Mouse (Mus musculus) heart, embryonic 13.5 days (tissue): Measurements from ENCODE around the gene Gria2. TPM values are rescaled to one million over a fixed set of nuclear protein-coding genes. Genes with fewer than 3 reads are reported as not detected.

Experiments used
- ATAC-seq: fragments of 200-750 bp; cut with Nextera tagmentation; 2 replicates; pipeline ENCODE4 v1.8.0; 2017; ENCODE audit warnings: moderate TSS enrichment; ENCODE audit not compliant: insufficient number of reproducible peaks, low FRiP score, low TSS enrichment; ENCODE audit errors: extremely low read depth
- H3K27ac ChIP-seq: fragments of 300-500 bp; sonication (generic); replicated peaks from 2 replicates; pipeline ENCODE4 v1.5.1; 2015; ENCODE audit warnings: moderate library complexity, mild to moderate bottlenecking, inconsistent platforms
- H3K27me3 ChIP-seq: fragments of 300-500 bp; sonication (generic); replicated peaks from 2 replicates; pipeline ENCODE4 v1.6.1; 2015; ENCODE audit warnings: mild to moderate bottlenecking, inconsistent platforms
- H3K36me3 ChIP-seq: fragments of 300-500 bp; sonication (generic); 2 replicates; pipeline ENCODE4 v1.6.1; 2015; ENCODE audit warnings: mild to moderate bottlenecking, inconsistent platforms
- H3K4me1 ChIP-seq: fragments of 300-500 bp; sonication (generic); 2 replicates; pipeline ENCODE4 v1.6.1; 2015; ENCODE audit warnings: inconsistent platforms
- H3K4me2 ChIP-seq: fragments of 300-500 bp; sonication (generic); 2 replicates; pipeline ENCODE4 v1.6.1; 2015; ENCODE audit warnings: inconsistent platforms, mild to moderate bottlenecking, moderate library complexity
- H3K4me3 ChIP-seq: fragments of 300-500 bp; sonication (generic); 2 replicates; pipeline ENCODE4 v1.5.1; 2015; ENCODE audit warnings: moderate library complexity, mild to moderate bottlenecking, inconsistent platforms
- H3K9ac ChIP-seq: fragments of 300-500 bp; sonication (generic); 2 replicates; pipeline ENCODE4 v1.6.1; 2015; ENCODE audit warnings: inconsistent platforms, mild to moderate bottlenecking, moderate library complexity
- H3K9me3 ChIP-seq: fragments of 300-500 bp; sonication (generic); 2 replicates; pipeline ENCODE4 v1.6.1; 2016; ENCODE audit warnings: inconsistent platforms
- WGBS: fragments of 180-500 bp; shearing (Covaris S2); methylation state at CpG from one replicate; pipeline ENCODE4 v1.1.7; 2015; ENCODE audit warnings: mixed read lengths; 5-methylcytosine and 5-hydroxymethylcytosine counted together
- polyA plus RNA-seq: library from polyadenylated mRNA; unstranded; fragments of >200 nt; fragmentation: Nextera tagmentation; extraction: Ambion mirVana; gene quantifications from 2 replicates; pipeline ENCODE4 v1.2.1, GENCODE M21; 2015

Gene Gria2
- polyA plus RNA-seq, 1 experiment from 2014 or later, result 0.59 TPM

DNA sequence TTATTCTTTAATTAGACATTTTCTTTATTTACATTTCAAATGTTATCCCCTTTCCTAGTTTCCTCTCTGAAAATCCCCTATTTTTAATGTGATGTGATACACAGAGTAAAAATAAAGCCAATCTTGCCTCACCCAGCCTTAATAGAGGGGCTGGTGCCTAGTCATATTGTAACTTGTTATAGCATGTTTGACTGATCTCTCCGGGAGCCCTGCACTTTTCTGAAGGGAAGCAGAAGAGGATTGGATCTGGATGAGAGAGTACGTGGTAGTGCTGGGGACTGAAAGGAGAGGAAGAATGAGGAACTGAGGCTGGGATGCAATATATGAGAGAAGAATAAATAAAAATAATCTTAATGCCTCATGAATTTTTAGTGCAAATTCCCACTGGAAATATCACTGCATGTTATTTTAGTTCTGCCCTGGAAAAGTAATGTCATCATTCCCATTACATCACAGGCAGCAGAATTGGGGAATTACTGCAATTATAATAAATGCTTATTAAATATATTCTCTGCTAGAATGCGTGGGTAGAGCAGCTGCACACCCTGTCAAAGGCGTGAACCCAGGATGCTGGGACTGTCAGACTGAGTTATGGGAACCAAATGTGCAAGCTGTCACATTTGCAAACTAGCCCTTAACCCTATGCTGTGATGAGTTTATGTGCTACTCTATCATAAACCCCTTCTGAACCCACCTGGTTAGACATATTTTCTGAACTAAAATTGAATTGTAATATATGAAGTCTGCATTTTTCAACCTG is 28.4 kb downstream of the Gria2 start:
- 69% methylated on average over 4 of the region's 4 CpGs for WGBS
- H3K36me3 ChIP-seq, result no peaks in the 10 kb centered on the region
- no peak overlapping the region for H3K27ac ChIP-seq
- H3K4me1 ChIP-seq, result no peaks in the 10 kb centered on the region
- no peaks in the 10 kb centered on the region for H3K27me3 ChIP-seq
- H3K4me3 ChIP-seq, result no peak overlapping the region
- H3K9ac ChIP-seq, result no peak overlapping the region
- no peaks in the 10 kb centered on the region for H3K9me3 ChIP-seq
- H3K4me2 ChIP-seq, result no peak overlapping the region
- no peak for ATAC-seq

DNA sequence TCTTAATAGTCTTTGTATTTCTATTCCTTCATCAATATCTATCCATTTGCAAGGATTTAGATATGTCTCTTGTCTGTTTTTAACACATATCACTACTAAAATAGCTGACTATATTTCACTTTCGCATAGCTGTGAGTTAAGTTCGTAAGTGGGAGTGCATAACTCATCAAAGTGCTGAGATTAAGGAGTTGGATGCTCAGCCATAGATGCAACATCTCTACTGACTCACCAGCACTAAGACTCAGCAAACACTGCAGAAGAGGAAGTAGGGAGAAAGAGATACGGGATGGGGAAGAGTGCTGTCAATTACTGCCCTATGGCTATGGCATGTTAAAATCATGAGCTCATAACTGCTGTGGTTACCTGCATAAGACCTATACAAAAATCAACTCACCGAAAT is 29.4 kb downstream of the Gria2 start:
- WGBS, result 62% methylated on average over 4 of the region's 4 CpGs
- no peaks in the 10 kb centered on the region for H3K27me3 ChIP-seq

DNA sequence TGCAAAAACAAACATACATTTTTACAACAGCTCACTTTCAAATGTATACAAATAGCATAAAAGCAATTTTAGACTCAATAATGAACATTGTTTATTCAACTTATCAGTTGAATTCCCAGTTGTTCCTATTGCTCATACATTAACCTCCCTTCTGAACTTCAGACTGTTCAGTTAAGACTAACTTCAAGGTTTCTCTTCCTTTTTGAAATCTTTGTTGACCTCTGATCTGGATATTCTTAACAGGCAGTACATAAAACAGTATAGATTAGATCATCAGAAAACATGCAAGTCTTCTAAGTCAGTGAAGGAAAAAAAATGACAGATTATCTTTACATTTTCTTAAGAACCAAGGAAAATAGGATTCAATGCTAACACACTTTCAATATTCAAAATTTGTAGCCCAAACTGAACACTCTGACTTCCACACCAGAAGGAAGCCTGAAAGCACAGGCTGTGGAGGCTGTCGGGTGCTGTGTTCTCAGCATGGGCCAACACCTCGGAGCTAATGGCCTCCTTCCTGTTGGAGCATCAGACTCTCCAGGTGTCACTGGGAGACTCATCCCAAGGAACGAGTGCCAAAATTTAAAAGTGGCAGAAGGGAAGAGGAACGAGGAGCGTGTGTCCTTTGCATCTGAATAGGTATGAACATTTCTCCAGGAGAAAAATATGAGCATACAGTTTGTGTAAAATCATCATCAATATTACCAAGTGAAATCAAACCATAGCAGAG is 33.0 kb downstream of the Gria2 start:
- Histone ChIP-seq H3K4me1 (no peaks in the 10 kb centered on the region), H3K9me3 (no peaks in the 10 kb centered on the region), H3K9ac (no peak overlapping the region), H3K4me3 (no peak overlapping the region), H3K27me3 (no peaks in the 10 kb centered on the region), H3K36me3 (no peaks in the 10 kb centered on the region), H3K27ac (no peak overlapping the region), H3K4me2 (no peak overlapping the region)
- ATAC-seq, result no peak
- 63% methylated on average over 5 of the region's 5 CpGs for WGBS

More for the DNA sequence above, 29.4 kb downstream of the Gria2 start:
- H3K4me3 ChIP-seq, result no peak overlapping the region
- H3K36me3 ChIP-seq, result no peaks in the 10 kb centered on the region
- no peak overlapping the region for H3K27ac ChIP-seq
- no peak overlapping the region for H3K9ac ChIP-seq
- H3K4me2 ChIP-seq, result no peak overlapping the region
- no peak for ATAC-seq
- no peaks in the 10 kb centered on the region for H3K4me1 ChIP-seq
- H3K9me3 ChIP-seq, result no peaks in the 10 kb centered on the region

DNA sequence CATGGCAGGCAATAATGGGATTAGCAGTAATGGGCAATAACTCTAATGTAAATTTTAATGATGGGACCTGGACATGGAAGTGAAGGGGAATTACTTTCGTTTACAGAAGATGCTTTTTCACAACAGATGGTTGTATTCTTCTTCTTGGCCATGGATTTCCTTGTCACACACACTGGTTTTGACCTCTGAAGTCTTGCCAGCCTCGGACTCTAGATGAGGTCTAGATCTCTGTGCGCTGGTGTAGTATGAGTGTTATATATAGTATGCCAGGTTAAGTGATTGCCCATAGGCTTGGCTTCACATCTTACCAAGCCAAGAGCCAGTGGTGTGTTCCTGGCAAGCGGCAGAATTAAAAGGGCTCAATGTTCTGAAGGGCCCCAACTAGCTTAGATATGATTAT is 43.7 kb downstream of the Gria2 start:
- Histone ChIP-seq H3K9me3 (no peaks in the 10 kb centered on the region), H3K36me3 (no peaks in the 10 kb centered on the region), H3K9ac (no peak overlapping the region), H3K4me1 (0 out of 2 replicates have a peak, but pooled peaks cover 2% of the 10 kb centered on the region), H3K4me2 (no peak overlapping the region), H3K4me3 (no peak overlapping the region), H3K27ac (no peak overlapping the region), H3K27me3 (no peaks in the 10 kb centered on the region)
- ATAC-seq, result no peak
- 76% methylated on average over 4 of the region's 4 CpGs for WGBS

DNA sequence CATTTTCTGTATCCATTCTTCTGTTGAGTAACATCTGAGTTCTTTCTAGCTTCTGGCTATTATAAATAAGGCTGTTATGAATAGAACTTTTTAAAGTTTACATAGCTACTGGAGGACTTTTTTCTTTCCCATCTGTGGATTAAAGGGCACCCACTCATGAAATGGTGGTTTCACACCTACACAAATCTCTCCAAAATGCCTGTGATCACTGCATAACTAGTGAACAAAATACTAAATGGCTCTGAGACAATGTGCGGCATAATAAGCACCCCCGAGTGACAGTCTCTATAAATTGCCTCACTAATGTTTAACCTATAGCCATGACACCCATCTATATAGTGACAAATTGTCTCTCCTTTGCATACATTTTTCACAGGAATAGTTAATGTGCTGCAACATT is 44.3 kb downstream of the Gria2 start:
- no peak overlapping the region for H3K4me2 ChIP-seq
- no peak overlapping the region for H3K27ac ChIP-seq
- no peak for ATAC-seq
- H3K4me3 ChIP-seq, result no peak overlapping the region
- 80% methylated on average over 2 of the region's 2 CpGs for WGBS
- no peak overlapping the region for H3K9ac ChIP-seq
- no peaks in the 10 kb centered on the region for H3K9me3 ChIP-seq
- H3K36me3 ChIP-seq, result no peaks in the 10 kb centered on the region
- H3K4me1 ChIP-seq, result no peaks in the 10 kb centered on the region
- no peaks in the 10 kb centered on the region for H3K27me3 ChIP-seq

DNA sequence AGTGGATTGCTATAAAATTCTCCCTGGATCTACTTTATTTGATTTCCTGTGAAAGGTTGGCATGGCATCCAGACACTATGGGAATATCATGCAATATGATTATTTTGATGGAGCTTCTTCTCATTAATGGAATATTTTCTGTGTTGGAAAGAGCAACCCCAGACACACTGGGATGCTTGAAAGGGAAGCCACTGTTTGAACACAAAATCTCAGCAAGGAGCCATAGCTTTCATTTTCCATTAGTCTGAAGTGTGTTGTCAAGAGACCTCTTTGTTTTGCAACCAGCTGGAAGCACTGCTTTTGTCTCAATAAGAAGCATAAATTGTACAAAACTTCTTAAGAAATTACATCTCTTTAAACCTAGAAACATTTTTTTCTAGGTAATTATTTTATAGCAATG is 51.8 kb downstream of the Gria2 start:
- no peaks in the 10 kb centered on the region for H3K4me1 ChIP-seq
- no peak for ATAC-seq
- H3K4me2 ChIP-seq, result no peak overlapping the region
- H3K9ac ChIP-seq, result no peak overlapping the region
- H3K4me3 ChIP-seq, result no peak overlapping the region
- no peaks in the 10 kb centered on the region for H3K27me3 ChIP-seq
- no peaks in the 10 kb centered on the region for H3K9me3 ChIP-seq
- H3K36me3 ChIP-seq, result no peaks in the 10 kb centered on the region
- no peak overlapping the region for H3K27ac ChIP-seq

DNA sequence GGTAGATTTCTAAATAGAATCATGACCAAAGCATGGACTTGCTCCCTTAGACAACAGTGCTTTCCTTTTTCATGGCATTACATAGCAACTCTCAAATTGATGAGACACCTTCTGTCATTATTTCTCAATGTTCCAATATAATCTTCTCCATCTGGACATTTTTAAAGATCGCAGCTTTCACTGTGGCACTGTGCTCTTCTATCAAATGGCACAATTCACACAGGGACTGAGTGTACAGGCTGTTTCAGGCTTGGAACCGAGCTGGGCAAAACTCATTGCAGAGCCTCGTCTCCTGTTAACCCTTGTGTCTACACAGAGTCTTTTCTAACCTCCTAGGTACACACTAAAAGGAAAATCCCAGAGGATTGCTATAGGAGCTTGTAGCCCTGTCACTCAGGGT is 77.4 kb downstream of the Gria2 start:
- WGBS, result 65% methylated on average over 3 of the region's 3 CpGs
- no peak for ATAC-seq
- no peak overlapping the region for H3K4me3 ChIP-seq
- no peak overlapping the region for H3K4me2 ChIP-seq
- H3K27me3 ChIP-seq, result no peaks in the 10 kb centered on the region
- H3K4me1 ChIP-seq, result no peaks in the 10 kb centered on the region
- H3K9ac ChIP-seq, result no peak overlapping the region
- H3K27ac ChIP-seq, result no peak overlapping the region
- H3K9me3 ChIP-seq, result no peaks in the 10 kb centered on the region
- H3K36me3 ChIP-seq, result no peaks in the 10 kb centered on the region

DNA sequence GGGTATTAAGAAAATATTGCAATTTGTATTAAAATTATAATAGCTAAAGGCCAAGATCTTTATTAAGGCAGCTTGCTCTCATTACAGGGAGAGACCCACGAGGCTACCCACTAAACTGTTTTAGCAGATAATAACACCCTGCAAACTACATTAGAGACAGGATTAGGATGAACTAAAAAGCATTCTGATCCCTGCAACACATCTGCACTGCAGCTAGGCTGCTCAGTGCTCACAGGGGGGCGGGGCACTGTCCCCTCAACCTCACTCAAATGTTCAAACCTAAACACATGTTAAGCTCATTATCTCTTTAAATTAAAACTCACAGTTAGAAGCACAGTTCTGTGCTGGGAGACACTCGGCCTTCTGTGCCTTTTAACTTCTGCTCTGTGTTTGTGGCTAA is 89.5 kb downstream of the Gria2 start:
- Histone ChIP-seq H3K4me1 (no peaks in the 10 kb centered on the region), H3K36me3 (no peaks in the 10 kb centered on the region), H3K27ac (no peak overlapping the region), H3K4me2 (no peak overlapping the region), H3K9me3 (no peaks in the 10 kb centered on the region), H3K27me3 (no peaks in the 10 kb centered on the region), H3K9ac (no peak overlapping the region), H3K4me3 (no peak overlapping the region)
- 42% methylated on average over 3 of the region's 3 CpGs for WGBS
- ATAC-seq, result no peak

DNA sequence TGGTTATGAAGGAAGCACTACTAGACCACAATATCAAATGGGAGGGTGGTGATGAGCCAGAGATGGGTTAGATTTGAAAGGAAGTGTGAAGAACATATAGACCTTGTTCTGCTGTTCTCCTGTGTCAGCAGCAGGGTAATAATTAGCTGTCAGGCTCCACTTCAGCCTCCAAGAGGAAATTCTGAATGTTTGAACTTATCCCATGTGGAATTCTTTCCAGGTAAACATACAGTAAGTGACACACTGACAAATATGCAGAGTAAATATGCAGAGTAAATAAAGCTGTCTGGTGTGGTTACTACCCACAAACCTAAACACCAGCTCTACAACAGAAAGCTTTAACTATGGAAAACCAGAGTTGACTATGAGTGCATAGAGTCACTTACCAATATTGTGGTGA is 93.6 kb downstream of the Gria2 start:
- H3K4me1 ChIP-seq, result no peaks in the 10 kb centered on the region
- H3K27me3 ChIP-seq, result no peaks in the 10 kb centered on the region
- H3K4me3 ChIP-seq, result no peak overlapping the region
- H3K27ac ChIP-seq, result no peak overlapping the region
- no peak for ATAC-seq
- no peaks in the 10 kb centered on the region for H3K9me3 ChIP-seq
- no peak overlapping the region for H3K9ac ChIP-seq
- H3K36me3 ChIP-seq, result no peaks in the 10 kb centered on the region
- no peak overlapping the region for H3K4me2 ChIP-seq

DNA sequence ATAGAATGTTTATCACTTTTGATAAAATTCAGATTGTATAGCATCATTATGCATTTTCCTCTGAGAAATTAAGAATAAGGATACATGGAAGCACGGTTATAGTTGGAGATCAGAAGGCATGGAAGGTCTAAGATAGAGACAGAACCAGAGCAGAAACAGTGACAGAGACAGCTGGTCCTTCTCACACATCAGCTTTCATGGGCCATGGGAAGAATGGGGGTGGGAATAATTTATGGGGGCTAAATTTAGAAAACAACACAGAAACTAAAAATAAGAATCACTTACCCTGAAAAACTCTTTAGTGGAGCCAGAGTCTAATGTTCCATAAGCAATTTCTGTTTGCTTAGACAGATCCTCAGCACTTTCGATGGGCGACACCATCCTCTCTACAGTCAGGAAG is 100.5 kb downstream of the Gria2 start:
- no peaks in the 10 kb centered on the region for H3K36me3 ChIP-seq
- no peaks in the 10 kb centered on the region for H3K9me3 ChIP-seq
- no peaks in the 10 kb centered on the region for H3K4me1 ChIP-seq
- no peaks in the 10 kb centered on the region for H3K27me3 ChIP-seq
- no peak for ATAC-seq
- no peak overlapping the region for H3K9ac ChIP-seq
- no peak overlapping the region for H3K27ac ChIP-seq
- no peak overlapping the region for H3K4me3 ChIP-seq
- no peak overlapping the region for H3K4me2 ChIP-seq
- 78% methylated on average over 3 of the region's 3 CpGs for WGBS

DNA sequence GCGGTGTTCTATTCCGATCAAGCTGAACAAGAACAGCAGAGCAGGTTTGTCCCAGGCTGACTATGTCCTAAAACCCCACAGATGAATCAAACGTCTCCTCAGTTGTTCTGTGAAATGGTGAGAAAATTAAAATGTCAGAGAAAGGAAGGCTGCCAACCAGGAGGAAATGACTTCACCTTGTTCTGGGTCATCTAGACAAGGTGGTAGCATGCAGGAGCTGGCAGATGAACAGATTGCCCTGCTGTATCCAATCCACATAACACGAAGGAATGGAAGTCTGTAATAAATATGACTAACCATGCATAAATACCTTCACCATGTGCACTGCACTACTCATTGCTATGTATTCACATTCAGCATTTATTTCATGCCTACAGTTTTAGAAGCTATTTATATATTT is 105.1 kb downstream of the Gria2 start:
- 73% methylated on average over 4 of the region's 4 CpGs for WGBS

DNA sequence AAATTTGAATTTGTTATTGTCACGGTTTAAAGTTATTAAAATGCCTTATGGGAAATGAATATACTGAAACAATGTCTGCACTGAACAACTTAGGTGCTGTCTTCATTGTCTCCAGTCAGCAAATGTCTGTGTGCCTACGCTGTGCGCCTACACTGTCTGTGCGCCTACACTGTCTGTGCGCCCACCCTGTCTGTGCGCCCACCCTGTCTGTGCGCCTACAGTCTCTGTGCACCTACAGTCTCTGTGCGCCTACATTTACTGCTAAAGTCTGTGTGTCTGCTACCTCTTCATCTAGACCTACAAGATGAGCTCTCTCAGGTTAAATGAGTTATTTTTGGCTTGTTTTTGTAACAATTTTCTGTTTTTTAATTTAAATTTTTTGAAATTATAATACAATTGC is 107.7 kb downstream of the Gria2 start:
- WGBS, result 90% methylated on average over 8 of the region's 8 CpGs
- H3K27ac ChIP-seq, result no peak overlapping the region
- no peak overlapping the region for H3K4me3 ChIP-seq
- no peaks in the 10 kb centered on the region for H3K9me3 ChIP-seq
- no peak overlapping the region for H3K9ac ChIP-seq
- no peak for ATAC-seq
- H3K36me3 ChIP-seq, result no peaks in the 10 kb centered on the region
- H3K4me2 ChIP-seq, result no peak overlapping the region
- H3K27me3 ChIP-seq, result no peaks in the 10 kb centered on the region
- no peaks in the 10 kb centered on the region for H3K4me1 ChIP-seq

More for the DNA sequence above, 105.1 kb downstream of the Gria2 start:
- Histone ChIP-seq H3K4me2 (no peak overlapping the region), H3K36me3 (no peaks in the 10 kb centered on the region), H3K9ac (no peak overlapping the region), H3K9me3 (no peaks in the 10 kb centered on the region), H3K4me3 (no peak overlapping the region), H3K4me1 (no peaks in the 10 kb centered on the region), H3K27me3 (no peaks in the 10 kb centered on the region), H3K27ac (no peak overlapping the region)
- ATAC-seq, result no peak
